Mouse (Mus musculus) lung, embryonic 16.5 days (tissue): Measurements from ENCODE around the gene Tinagl1. TPM values are rescaled to one million over a fixed set of nuclear protein-coding genes. Genes with fewer than 3 reads are reported as not detected.
A peak's percentile ranks its signal among the peaks of the same experiment; 100 is the strongest.

Experiments
- ATAC-seq: fragments of 200-750 bp; cut with Nextera tagmentation; 2 replicates; pipeline ENCODE4 v1.8.0; 2017; ENCODE audit warnings: low read depth, mild to moderate bottlenecking, moderate library complexity
- H3K27ac ChIP-seq: fragments of 300-500 bp; sonication (generic); 2 replicates; pipeline ENCODE4 v1.5.1; 2014; ENCODE audit warnings: mild to moderate bottlenecking, control low read depth, low read length
- H3K27me3 ChIP-seq: fragments of 300-500 bp; sonication (generic); 2 replicates; pipeline ENCODE4 v1.6.1; 2014; ENCODE audit warnings: low read depth, low read length, mixed read lengths; ENCODE audit not compliant: control insufficient read depth, insufficient read depth
- H3K36me3 ChIP-seq: fragments of 300-500 bp; sonication (generic); 2 replicates; pipeline ENCODE4 v1.6.1; 2014; ENCODE audit warnings: low read length; ENCODE audit not compliant: control insufficient read depth, insufficient read depth
- H3K4me1 ChIP-seq: fragments of 300-500 bp; sonication (generic); replicated peaks from 2 replicates; pipeline ENCODE4 v1.6.1; 2014; ENCODE audit warnings: low read length, mixed read lengths; ENCODE audit not compliant: control insufficient read depth, insufficient read depth
- H3K4me2 ChIP-seq: fragments of 300-500 bp; sonication (generic); 2 replicates; pipeline ENCODE4 v1.6.1; 2014; ENCODE audit warnings: low read depth, low read length, control low read depth
- H3K4me3 ChIP-seq: fragments of 300-500 bp; sonication (generic); 2 replicates; pipeline ENCODE4 v1.5.1; 2014; ENCODE audit warnings: mild to moderate bottlenecking, low read length, control low read depth
- H3K9ac ChIP-seq: fragments of 300-500 bp; sonication (generic); 2 replicates; pipeline ENCODE4 v1.6.1; 2014; ENCODE audit warnings: low read length, control low read depth
- H3K9me3 ChIP-seq: fragments of 300-500 bp; sonication (generic); 2 replicates; pipeline ENCODE4 v1.6.1; 2016; ENCODE audit warnings: low read length; ENCODE audit not compliant: control insufficient read depth
- WGBS: fragments of 180-500 bp; shearing (Covaris S2); extraction: QIAGEN DNeasy Blood & Tissue Kit; methylation state at CpG from one replicate; pipeline ENCODE4 v1.1.7; 2014; 5-methylcytosine and 5-hydroxymethylcytosine counted together
- polyA plus RNA-seq: library from polyadenylated mRNA; unstranded; fragments of >200 nt; fragmentation: Nextera tagmentation; extraction: Ambion mirVana; gene quantifications from 2 replicates; pipeline ENCODE4 v1.2.1, GENCODE M21; 2015

Gene Tinagl1
- polyA plus RNA-seq, 1 experiment from 2014 or later, result 73.3 TPM

DNA sequence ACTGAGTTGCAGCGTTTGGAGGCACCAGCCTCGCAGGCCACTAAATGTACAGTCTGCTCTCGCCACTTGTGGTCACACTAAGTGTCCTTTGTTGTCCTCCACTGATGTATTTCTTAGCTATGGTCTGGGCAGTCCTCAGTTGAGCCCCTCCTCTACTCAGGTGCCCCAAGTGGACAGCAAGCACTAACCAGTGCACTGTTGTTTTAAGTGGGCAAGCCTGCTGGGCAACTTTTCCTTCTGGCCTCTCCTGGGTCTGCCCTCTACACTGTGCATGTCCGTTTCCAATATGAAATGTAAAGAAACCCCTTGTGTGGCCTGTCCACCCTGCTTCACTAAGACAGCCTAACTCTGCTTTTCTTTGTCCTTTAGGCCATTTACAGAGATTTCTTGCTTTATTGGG, 50.8 kb downstream of the Tinagl1 start:
- Histone ChIP-seq H3K27ac (peak overlapping the region; percentile 91), H3K9me3 (no peaks in the 10 kb centered on the region), H3K4me3 (no peak overlapping the region), H3K27me3 (no peaks in the 10 kb centered on the region), H3K4me2 (no peak overlapping the region), H3K9ac (peak overlapping the region; percentile 34; the same call in 1 of the 2 replicates), H3K4me1 (peaks cover 15% of the 10 kb centered on the region), H3K36me3 (peaks cover 26% of the 10 kb centered on the region)
- ATAC-seq, result peak; percentile 80
- WGBS, result 57% methylated on average over 4 of the region's 4 CpGs

DNA sequence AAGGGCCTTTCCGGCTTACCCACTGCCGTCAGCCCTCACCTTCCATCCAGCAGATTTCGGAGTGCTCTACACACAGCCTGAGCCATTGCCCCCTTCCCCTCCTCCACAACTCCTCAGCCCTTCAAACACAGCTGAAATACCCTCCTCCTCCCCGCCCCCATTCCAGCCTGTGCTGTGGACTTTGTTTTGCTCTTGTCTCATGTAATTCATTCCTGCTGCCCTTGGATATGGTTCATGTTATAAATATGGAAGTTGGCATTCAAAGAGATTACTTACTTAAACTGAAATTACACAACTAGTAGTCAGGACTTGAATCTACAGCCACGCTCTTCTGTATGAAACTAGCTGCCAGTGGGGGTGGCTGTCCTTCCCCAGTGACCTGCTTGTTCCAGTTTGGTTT, 51.9 kb downstream of the Tinagl1 start:
- Histone ChIP-seq H3K4me3 (no peak overlapping the region), H3K4me1 (peaks cover 15% of the 10 kb centered on the region), H3K4me2 (no peak overlapping the region), H3K27ac (peak overlapping the region; percentile 91), H3K9me3 (no peaks in the 10 kb centered on the region), H3K9ac (no peak overlapping the region), H3K36me3 (peaks cover 26% of the 10 kb centered on the region), H3K27me3 (no peaks in the 10 kb centered on the region)
- 65% methylated on average over 5 of the region's 5 CpGs for WGBS
- no peak for ATAC-seq

DNA sequence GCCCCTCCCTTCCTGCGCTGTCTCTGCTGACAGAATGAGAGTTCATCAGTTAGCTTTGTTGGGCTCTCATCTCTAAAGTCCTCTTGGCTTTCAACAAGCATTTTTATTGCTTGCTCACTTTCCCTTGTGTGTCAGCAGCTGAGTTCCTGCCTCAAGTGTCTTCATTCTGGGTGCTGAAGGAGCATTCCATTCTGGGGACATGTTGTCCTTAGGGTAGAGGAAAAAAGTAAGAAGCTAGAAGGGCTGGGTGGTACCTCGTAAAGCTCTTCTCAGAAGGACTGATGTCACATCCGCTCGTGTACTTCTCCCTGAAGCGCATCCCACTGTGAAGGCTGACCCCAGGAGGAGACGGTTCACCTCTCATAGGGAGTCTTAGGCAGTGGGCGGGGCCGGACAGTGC, 53.4 kb downstream of the Tinagl1 start:
- no peak overlapping the region for H3K27ac ChIP-seq
- H3K27me3 ChIP-seq, result no peaks in the 10 kb centered on the region
- 72% methylated on average over 8 of the region's 8 CpGs for WGBS
- H3K9ac ChIP-seq, result no peak overlapping the region
- peaks cover 18% of the 10 kb centered on the region for H3K36me3 ChIP-seq
- no peak for ATAC-seq
- H3K4me2 ChIP-seq, result no peak overlapping the region
- H3K9me3 ChIP-seq, result no peaks in the 10 kb centered on the region
- peaks cover 15% of the 10 kb centered on the region for H3K4me1 ChIP-seq
- no peak overlapping the region for H3K4me3 ChIP-seq

DNA sequence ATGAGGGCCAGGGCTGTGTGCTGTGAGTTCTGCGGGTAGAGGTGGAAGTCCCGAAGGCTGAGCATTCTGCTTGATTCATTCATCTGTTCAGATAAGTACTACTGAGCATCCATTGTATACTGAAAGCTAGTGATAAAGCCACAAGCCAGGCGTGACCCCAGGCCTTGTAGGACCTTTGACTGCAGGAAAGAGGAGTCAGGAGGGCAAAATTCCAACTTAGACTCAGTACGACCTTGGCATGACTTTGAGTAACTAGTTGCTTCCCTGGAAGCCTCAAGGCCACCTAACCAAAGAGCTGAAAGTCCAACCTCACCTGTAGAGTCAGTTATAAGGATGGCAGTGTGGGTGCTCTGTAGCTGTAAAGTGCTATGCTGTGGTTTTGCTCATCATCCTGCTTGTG, 54.2 kb downstream of the Tinagl1 start:
- no peak overlapping the region for H3K4me3 ChIP-seq
- 78% methylated on average over 4 of the region's 4 CpGs for WGBS
- H3K27ac ChIP-seq, result no peak overlapping the region; the same call in 1 of the 2 replicates
- H3K4me1 ChIP-seq, result peaks cover 13% of the 10 kb centered on the region
- H3K27me3 ChIP-seq, result no peaks in the 10 kb centered on the region
- no peak for ATAC-seq
- H3K9me3 ChIP-seq, result no peaks in the 10 kb centered on the region
- peaks cover 11% of the 10 kb centered on the region for H3K36me3 ChIP-seq
- H3K4me2 ChIP-seq, result no peak overlapping the region
- H3K9ac ChIP-seq, result no peak overlapping the region

Other genes with a start within 250 kb of the Tinagl1 start
- gene Spocd1, start 245.9 kb downstream of the Tinagl1 start, polyA plus RNA-seq, result not detected in 2 replicates
- 0.40 and 1.0 TPM in 2 replicates for gene Adgrb2, start 190.3 kb downstream of the Tinagl1 start, polyA plus RNA-seq
- 44.5 and 50.1 TPM in 2 replicates for gene Col16a1, start 127.3 kb downstream of the Tinagl1 start, polyA plus RNA-seq
- gene Pef1, start 72.6 kb downstream of the Tinagl1 start, polyA plus RNA-seq, result 77.9 and 81.2 TPM in 2 replicates
- 0.34 and 0.40 TPM in 2 replicates for gene Hcrtr1, start 35.8 kb downstream of the Tinagl1 start, polyA plus RNA-seq
- not detected in 2 replicates for gene Gm853, start 47.3 kb upstream of the Tinagl1 start, polyA plus RNA-seq
- 19.9 and 20.4 TPM in 2 replicates for gene Serinc2, start 104.1 kb upstream of the Tinagl1 start, polyA plus RNA-seq
- gene Fabp3, start 133.5 kb upstream of the Tinagl1 start, polyA plus RNA-seq, result 41.0 and 54.4 TPM in 2 replicates
- gene Gm10570, start 133.6 kb upstream of the Tinagl1 start, polyA plus RNA-seq, result not detected in 2 replicates
- 62.5 and 72.0 TPM in 2 replicates for gene Zcchc17, start 184.8 kb upstream of the Tinagl1 start, polyA plus RNA-seq
- 135 and 138 TPM in 2 replicates for gene Snrnp40, start 185.0 kb upstream of the Tinagl1 start, polyA plus RNA-seq